Mouse (Mus musculus) heart, adult 2 months (tissue): ENCODE results near the gene Usp46.

Experiments used
- CTCF ChIP-seq: fragments of 200-600 bp; IDR thresholded peaks from 2 replicates; pipeline ENCODE4 v1.8.1; 2022; ENCODE audit warnings: antibody characterized with exemption, mild to moderate bottlenecking, moderate library complexity
- POLR2A ChIP-seq: fragments of 200-500 bp; IDR thresholded peaks from 2 replicates; pipeline ENCODE4 v1.6.1; 2011; ENCODE audit warnings: mild to moderate bottlenecking, low read depth, low read length, control low read depth; ENCODE audit not compliant: insufficient read depth

GRCm38 (mm10) chr5:74081756-74082155 is 13.5 kb upstream of the Usp46 start:
- TF ChIP-seq CTCF (no peak), POLR2A (no peak)
